Mouse (Mus musculus) ZHBTc4 (cell line): ENCODE measurements around the gene Gm6020.
"Not testable (repeated sequence)": the region's sequence is repeated elsewhere in the genome, so short reads cannot be mapped to it uniquely, and the experiment has no call there.

ENCODE experiments used
- DNase-seq: peaks from one replicate; pipeline ENCODE4 v3.0.0-alpha.2; 2011; ENCODE audit warnings: low read depth, low spot score

The Gm6020 gene

GRCm38 (mm10) chr19:61183590-61183989 lies at the start of gene Gm6020:
Gene Gm6020 (plus strand): TSS chr19:61183890.
- not testable (repeated sequence) for DNase-seq

- DNase-seq = no peak
Observed at GRCm38 (mm10) chr19:61138655-61139054, 45.0 kb upstream of the Gm6020 start.

- DNase-seq = peak; percentile 94
Observed at GRCm38 (mm10) chr19:61140342-61141206, 43.1 kb upstream of the Gm6020 start, which contains the start of gene Zfp950. Gene Zfp950 (minus strand): TSS chr19:61140840.

DNA sequence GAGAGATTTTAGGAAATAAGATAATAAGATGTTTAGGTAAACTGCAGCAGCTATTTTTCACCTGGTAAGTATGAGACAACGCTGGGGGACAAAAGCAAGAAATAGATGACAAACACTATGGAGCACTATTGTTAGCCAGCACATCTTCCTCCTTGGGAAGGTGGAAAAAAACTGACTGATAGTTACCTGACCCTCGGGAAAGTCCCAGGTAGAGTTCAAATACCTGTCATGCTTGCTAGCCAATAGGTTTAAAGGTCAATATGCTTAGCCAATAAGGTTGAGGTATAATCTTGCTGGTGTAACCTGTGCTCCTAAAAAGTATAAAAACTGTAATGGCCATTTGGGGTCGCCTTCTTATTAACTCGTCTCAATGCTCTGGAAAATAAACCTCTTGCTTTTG lies 42.4 kb upstream of the Gm6020 start:
- DNase-seq = no peak

GRCm38 (mm10) chr19:61151372-61151700 lies 32.4 kb upstream of the Gm6020 start:
- DNase-seq = peak; percentile 57

GRCm38 (mm10) chr19:61151701-61152420 lies 31.8 kb upstream of the Gm6020 start:
- DNase-seq = no peak

- peak; percentile 52 for DNase-seq
Observed at GRCm38 (mm10) chr19:61175756-61176324, 7.8 kb upstream of the Gm6020 start, which contains the start of gene Gm7102. Gene Gm7102 (minus strand): TSS chr19:61176309.

- peak; percentile 92 for DNase-seq
Observed at GRCm38 (mm10) chr19:61199316-61199715, 15.6 kb downstream of the Gm6020 start.

GRCm38 (mm10) chr19:61199836-61200235 lies 16.1 kb downstream of the Gm6020 start:
- DNase-seq = peak; percentile 21

- not testable (repeated sequence) for DNase-seq
Observed at GRCm38 (mm10) chr19:61207506-61207905, 23.8 kb downstream of the Gm6020 start.

GRCm38 (mm10) chr19:61223706-61224328 lies 40.1 kb downstream of the Gm6020 start:
- peak; percentile 80 for DNase-seq

- peak; percentile 36 for DNase-seq
Observed at GRCm38 (mm10) chr19:61224678-61225525, 41.2 kb downstream of the Gm6020 start.

DNA sequence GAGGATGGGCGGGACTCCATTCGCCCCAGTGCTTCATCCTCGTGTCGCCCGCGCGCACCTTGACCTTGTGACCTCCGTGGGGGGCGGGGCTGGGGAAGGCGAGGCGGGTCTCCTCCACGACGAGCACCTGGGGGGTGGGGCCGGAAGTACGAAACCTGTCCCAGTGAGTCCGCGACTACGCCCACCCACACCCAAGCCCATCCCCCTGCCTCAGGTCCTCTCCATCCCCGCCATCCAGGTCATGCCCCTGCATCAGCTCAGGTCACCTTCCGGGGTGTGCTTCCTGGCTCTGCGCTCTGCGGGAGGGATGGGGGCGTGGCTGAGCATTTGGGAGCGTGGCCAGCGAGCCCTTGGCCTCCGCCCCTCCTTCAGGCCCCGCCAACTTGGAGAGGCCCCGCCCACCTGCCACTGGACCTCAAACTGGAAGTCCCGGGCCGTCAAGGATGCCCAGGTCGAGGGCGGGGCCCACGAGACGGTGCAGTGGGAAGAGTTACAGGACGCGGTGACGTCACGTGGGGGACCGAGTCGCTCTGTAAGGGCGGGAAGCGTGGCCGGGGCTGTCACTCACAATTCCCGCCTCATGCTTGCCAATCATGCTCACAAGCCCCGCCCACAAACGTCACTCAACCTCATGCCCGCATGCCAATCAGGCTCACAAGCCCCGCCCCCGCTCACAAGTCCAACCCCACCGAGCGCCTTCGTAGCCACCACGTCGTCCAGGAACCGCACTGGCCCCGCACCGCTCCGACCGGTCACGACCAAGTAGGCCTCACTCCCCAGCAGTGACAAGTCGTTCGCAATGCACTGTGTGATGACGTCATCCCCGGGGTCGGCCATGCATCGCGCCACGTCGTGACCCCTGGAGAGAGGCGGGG lies 42.1 kb downstream of the Gm6020 start:
- peak; percentile 90 for DNase-seq

- peak; percentile 90 for DNase-seq
Observed at GRCm38 (mm10) chr19:61226401-61226927, 42.8 kb downstream of the Gm6020 start.

GRCm38 (mm10) chr19:61226928-61227854 lies 43.5 kb downstream of the Gm6020 start:
- DNase-seq = peak; percentile 89

- DNase-seq = peak; percentile 73
Observed at GRCm38 (mm10) chr19:61227941-61228701, 44.4 kb downstream of the Gm6020 start, which contains the start of gene Csf2ra. Gene Csf2ra (minus strand): TSS chr19:61228429.
